Mouse (Mus musculus) ES-E14 (cell line): ENCODE measurements around the gene Smbd1. TPM values are rescaled to one million over a fixed set of nuclear protein-coding genes. Genes with fewer than 3 reads are reported as not detected.

Experiments used
- DNase-seq: peaks from one replicate; pipeline ENCODE4 v3.0.0-alpha.2; 2013; ENCODE audit warnings: low read depth, low spot score
- H3K27ac ChIP-seq: 2 replicates; pipeline ENCODE4 v1.5.1; 2012; ENCODE audit warnings: low read depth, mild to moderate bottlenecking, low read length, moderate library complexity, mixed read lengths; ENCODE audit not compliant: poor library complexity, insufficient read depth, severe bottlenecking
- H3K36me3 ChIP-seq: 2 replicates; pipeline ENCODE4 v1.6.1; 2012; ENCODE audit warnings: mild to moderate bottlenecking, low read length, moderate library complexity, mixed read lengths; ENCODE audit not compliant: control insufficient read depth, poor library complexity, insufficient read depth, severe bottlenecking
- H3K4me1 ChIP-seq, 2 experiments: fragments of 150-350 bp in 1 of 2; sonication (generic) in 1 of 2; 2 replicates each; pipeline ENCODE4 v1.6.1; 2012; ENCODE audit warnings: low read length in 2 of 2, mild to moderate bottlenecking in 1 of 2, mixed read lengths in 1 of 2; ENCODE audit not compliant: control insufficient read depth in 2 of 2, insufficient read depth in 2 of 2, poor library complexity in 1 of 2
- H3K4me3 ChIP-seq, 2 experiments: fragments of 150-350 bp in 1 of 2; sonication (generic) in 1 of 2; 2 replicates each; pipeline ENCODE4 v1.5.1; 2012; ENCODE audit warnings: low read length in 2 of 2, low read depth in 1 of 2, mild to moderate bottlenecking in 1 of 2, mixed read lengths in 1 of 2; ENCODE audit not compliant: insufficient read depth in 1 of 2, poor library complexity in 1 of 2, severe bottlenecking in 1 of 2
- H3K9ac ChIP-seq: 2 replicates; pipeline ENCODE4 v1.6.1; 2012; ENCODE audit warnings: low read depth, mild to moderate bottlenecking, low read length, mixed read lengths; ENCODE audit not compliant: poor library complexity, insufficient read depth, severe bottlenecking
- H3K9me3 ChIP-seq: fragments of 150-350 bp; sonication (generic); 2 replicates; pipeline ENCODE4 v1.6.1; 2012; ENCODE audit warnings: low read depth, mild to moderate bottlenecking, low read length; ENCODE audit not compliant: control insufficient read depth, insufficient read depth
- CHD2 ChIP-seq: IDR thresholded peaks from 2 replicates; pipeline ENCODE4 v1.6.1; 2014; ENCODE audit warnings: mild to moderate bottlenecking, low read depth, low read length, inconsistent platforms
- HCFC1 ChIP-seq: IDR thresholded peaks from 2 replicates; pipeline ENCODE4 v1.6.1; 2012; ENCODE audit warnings: low read length, inconsistent platforms, borderline replicate concordance; ENCODE audit not compliant: insufficient read depth
- MAFK ChIP-seq: IDR thresholded peaks from 2 replicates; pipeline ENCODE4 v1.6.1; 2014; ENCODE audit warnings: mild to moderate bottlenecking, low read depth, low read length, inconsistent platforms; ENCODE audit not compliant: insufficient read depth
- ZC3H11A ChIP-seq: IDR thresholded peaks from 2 replicates; pipeline ENCODE4 v1.6.1; 2012; ENCODE audit warnings: low read depth, mild to moderate bottlenecking, inconsistent platforms, low read length, borderline replicate concordance
- ZNF384 ChIP-seq: IDR thresholded peaks from 2 replicates; pipeline ENCODE4 v1.6.1; 2012; ENCODE audit warnings: low read depth, low read length, inconsistent platforms
- in situ Hi-C, 2 experiments: fragments of 600-800 bp; cut with MboI; formaldehyde crosslinking; loops; one replicate each; pipeline ENCODE4 v1.15.1; 2025; ENCODE audit warnings: low sequenced_read_pairs in 2 of 2, inconsistent platforms in 1 of 2; ENCODE audit not compliant: unreplicated experiment in 2 of 2
- total RNA-seq: library from RNA; depleted of rRNA; stranded (reverse); fragments of 300-350 nt; gene quantifications from 2 replicates; pipeline ENCODE4 v1.2.3, GENCODE M21; 2012; rRNA removed

Gene Smbd1
- total RNA-seq: 0.58 TPM in 1 of 2 replicates, not detected in the other

GRCm38 (mm10) chr16:32810321-32810720 lies at the start of gene Smbd1:
Gene Smbd1 (minus strand): TSS chr16:32810477.
- no peaks in the 10 kb centered on the region for H3K9me3 ChIP-seq
- no peak for DNase-seq
- H3K4me1 ChIP-seq: peaks cover 4 to 27% of the 10 kb centered on the region in 2 experiments
- in situ Hi-C loops: no loop called here
- no peak within 1 kb of the TSS for H3K27ac ChIP-seq
- no peaks in the 10 kb centered on the region for H3K36me3 ChIP-seq
- no peak for TF ChIP-seq ZC3H11A
- TF ChIP-seq HCFC1: no peak
- TF ChIP-seq MAFK: no peak
- TF ChIP-seq CHD2: no peak
- no peak for TF ChIP-seq ZNF384
- no peak within 1 kb of the TSS for H3K9ac ChIP-seq
- no peak within 1 kb of the TSS for H3K4me3 ChIP-seq

GRCm38 (mm10) chr16:32858771-32859636 lies 48.7 kb upstream of the Smbd1 start:
- Histone ChIP-seq H3K27ac (no peak overlapping the region), H3K4me3 (no peak overlapping the region), H3K4me1 (peaks cover 0 to 2% of the 10 kb centered on the region in 2 experiments; a peak in 1 of 4 replicates), H3K9ac (no peak overlapping the region), H3K9me3 (no peaks in the 10 kb centered on the region), H3K36me3 (no peaks in the 10 kb centered on the region)
- TF ChIP-seq CHD2 (no peak), HCFC1 (no peak), ZC3H11A (no peak), MAFK (no peak), ZNF384 (no peak)
- in situ Hi-C loops: no loop called here
- DNase-seq: no peak

DNA sequence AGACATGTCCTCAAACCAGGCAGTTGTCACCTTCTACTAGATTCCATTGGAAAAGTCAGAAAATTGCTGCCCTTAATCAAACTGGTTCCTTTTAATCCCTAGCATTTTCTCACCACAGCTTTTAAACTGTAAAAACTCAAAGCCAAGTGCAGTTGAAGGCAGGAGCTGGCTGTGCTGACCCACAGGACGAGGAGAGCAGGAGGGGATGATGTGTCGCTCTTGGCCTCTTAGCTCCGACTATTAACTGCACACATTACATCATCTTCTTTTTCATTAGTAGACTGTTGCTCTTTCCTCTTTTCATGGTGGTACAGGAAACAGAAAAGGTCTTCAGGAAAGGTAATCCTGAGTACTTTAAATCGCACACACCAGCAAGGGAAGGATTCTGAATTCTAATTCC lies 48.1 kb upstream of the Smbd1 start:
- TF ChIP-seq CHD2: no peak
- no peak for TF ChIP-seq ZC3H11A
- TF ChIP-seq HCFC1: no peak
- TF ChIP-seq ZNF384: no peak
- TF ChIP-seq MAFK: no peak
- Histone ChIP-seq H3K4me1 (no peaks in the 10 kb centered on the region), H3K27ac (no peak overlapping the region), H3K9me3 (no peaks in the 10 kb centered on the region), H3K36me3 (no peaks in the 10 kb centered on the region), H3K9ac (no peak overlapping the region), H3K4me3 (no peak overlapping the region)
- in situ Hi-C loops: no loop called here
- DNase-seq: no peak

DNA sequence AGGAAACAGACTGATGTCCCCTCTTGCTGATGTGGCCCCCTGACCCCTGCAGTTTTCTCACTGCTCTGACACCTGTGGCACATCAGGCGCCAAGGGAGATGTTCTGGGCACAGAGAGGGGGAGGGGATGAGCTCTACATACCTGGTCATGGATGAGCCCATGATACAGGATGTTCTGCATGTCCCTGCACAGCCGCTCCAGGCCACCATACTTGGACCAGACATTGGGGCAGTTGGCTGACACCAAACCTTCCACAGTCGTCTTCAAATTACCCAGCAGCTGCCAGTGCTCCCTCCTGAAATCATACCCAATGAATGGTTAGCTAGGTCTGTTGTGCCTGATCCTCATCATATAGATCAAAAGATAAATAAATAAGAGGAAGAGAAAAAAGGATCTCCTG lies 46.5 kb upstream of the Smbd1 start:
- TF ChIP-seq ZNF384 (no peak), CHD2 (no peak), MAFK (no peak), ZC3H11A (no peak), HCFC1 (no peak)
- no peak for DNase-seq
- no peak overlapping the region for H3K9ac ChIP-seq
- no peak overlapping the region for H3K27ac ChIP-seq
- in situ Hi-C loops: no loop called here
- H3K9me3 ChIP-seq: no peaks in the 10 kb centered on the region
- H3K4me1 ChIP-seq: no peaks in the 10 kb centered on the region
- H3K36me3 ChIP-seq: no peaks in the 10 kb centered on the region
- no peak overlapping the region for H3K4me3 ChIP-seq
